Mouse (Mus musculus) lung, postnatal 0 days (tissue): ENCODE data around the gene Slc39a13. TPM values are rescaled to one million over a fixed set of nuclear protein-coding genes. Genes with fewer than 3 reads are reported as not detected.

Experiments used
- ATAC-seq: fragments of 200-750 bp; cut with Nextera tagmentation; 2 replicates; pipeline ENCODE4 v1.8.0; 2017; ENCODE audit warnings: moderate library complexity
- DNase-seq: peaks from one replicate; pipeline ENCODE4 v3.0.0-alpha.2; 2016; ENCODE audit warnings: low spot score
- H3K27ac ChIP-seq: fragments of 300-500 bp; sonication (generic); 2 replicates; pipeline ENCODE4 v1.5.1; 2014; ENCODE audit warnings: antibody characterized with exemption, mild to moderate bottlenecking, low read length, mixed read lengths
- H3K27me3 ChIP-seq: fragments of 300-500 bp; sonication (generic); replicated peaks from 2 replicates; pipeline ENCODE4 v1.6.1; 2014; ENCODE audit warnings: low read length, mixed read lengths; ENCODE audit not compliant: insufficient read depth
- H3K36me3 ChIP-seq: fragments of 300-500 bp; sonication (generic); 2 replicates; pipeline ENCODE4 v1.6.1; 2014; ENCODE audit warnings: low read length, mixed read lengths; ENCODE audit not compliant: insufficient read depth
- H3K4me1 ChIP-seq: fragments of 300-500 bp; sonication (generic); 2 replicates; pipeline ENCODE4 v1.6.1; 2014; ENCODE audit warnings: antibody characterized with exemption, low read depth, low read length, mixed read lengths; ENCODE audit not compliant: insufficient read depth
- H3K4me2 ChIP-seq: fragments of 300-500 bp; sonication (generic); replicated peaks from 2 replicates; pipeline ENCODE4 v1.6.1; 2014; ENCODE audit warnings: low read depth, mild to moderate bottlenecking, low read length, moderate library complexity, mixed read lengths
- H3K4me3 ChIP-seq: fragments of 300-500 bp; sonication (generic); 2 replicates; pipeline ENCODE4 v1.5.1; 2014; ENCODE audit warnings: low read depth, low read length
- H3K9ac ChIP-seq: fragments of 300-500 bp; sonication (generic); replicated peaks from 2 replicates; pipeline ENCODE4 v1.6.1; 2014; ENCODE audit warnings: low read depth, mild to moderate bottlenecking
- H3K9me3 ChIP-seq: fragments of 300-500 bp; sonication (generic); 2 replicates; pipeline ENCODE4 v1.6.1; 2016; ENCODE audit warnings: low read length, mixed read lengths
- CTCF ChIP-seq: IDR thresholded peaks from 2 replicates; pipeline ENCODE4 v1.5.1; 2016; ENCODE audit warnings: antibody characterized with exemption, mild to moderate bottlenecking
- EP300 ChIP-seq: IDR thresholded peaks from 2 replicates; pipeline ENCODE4 v1.6.1; 2016; ENCODE audit warnings: antibody characterized with exemption, mild to moderate bottlenecking, control low read depth
- WGBS: fragments of 180-500 bp; shearing (Covaris S2); extraction: QIAGEN DNeasy Blood & Tissue Kit; methylation state at CpG from one replicate; pipeline ENCODE4 v1.1.7; 2014; 5-methylcytosine and 5-hydroxymethylcytosine counted together
- polyA plus RNA-seq: library from polyadenylated mRNA; unstranded; fragments of >200 nt; fragmentation: Nextera tagmentation; extraction: Ambion mirVana; gene quantifications from 2 replicates; pipeline ENCODE4 v1.2.1, GENCODE M21; 2015

Slc39a13 gene
- polyA plus RNA-seq, 1 experiment from 2014 or later: 32.6 TPM

- H3K4me1 ChIP-seq: no peaks in the 10 kb centered on the region
- TF ChIP-seq EP300: no peak
- no peak for TF ChIP-seq CTCF
- 75% methylated on average over 13 of the region's 13 CpGs for WGBS
- H3K27me3 ChIP-seq: no peaks in the 10 kb centered on the region
- H3K9ac ChIP-seq: no peak overlapping the region
- no peak overlapping the region for H3K4me2 ChIP-seq
- no peaks in the 10 kb centered on the region for H3K9me3 ChIP-seq
- DNase-seq (no peak), ATAC-seq (no peak)
- no peak overlapping the region for H3K4me3 ChIP-seq
- H3K36me3 ChIP-seq: no peaks in the 10 kb centered on the region
- no peak overlapping the region for H3K27ac ChIP-seq
Measured at GRCm38 (mm10) chr2:91044727-91045126, 25.5 kb downstream of the Slc39a13 start.

DNA sequence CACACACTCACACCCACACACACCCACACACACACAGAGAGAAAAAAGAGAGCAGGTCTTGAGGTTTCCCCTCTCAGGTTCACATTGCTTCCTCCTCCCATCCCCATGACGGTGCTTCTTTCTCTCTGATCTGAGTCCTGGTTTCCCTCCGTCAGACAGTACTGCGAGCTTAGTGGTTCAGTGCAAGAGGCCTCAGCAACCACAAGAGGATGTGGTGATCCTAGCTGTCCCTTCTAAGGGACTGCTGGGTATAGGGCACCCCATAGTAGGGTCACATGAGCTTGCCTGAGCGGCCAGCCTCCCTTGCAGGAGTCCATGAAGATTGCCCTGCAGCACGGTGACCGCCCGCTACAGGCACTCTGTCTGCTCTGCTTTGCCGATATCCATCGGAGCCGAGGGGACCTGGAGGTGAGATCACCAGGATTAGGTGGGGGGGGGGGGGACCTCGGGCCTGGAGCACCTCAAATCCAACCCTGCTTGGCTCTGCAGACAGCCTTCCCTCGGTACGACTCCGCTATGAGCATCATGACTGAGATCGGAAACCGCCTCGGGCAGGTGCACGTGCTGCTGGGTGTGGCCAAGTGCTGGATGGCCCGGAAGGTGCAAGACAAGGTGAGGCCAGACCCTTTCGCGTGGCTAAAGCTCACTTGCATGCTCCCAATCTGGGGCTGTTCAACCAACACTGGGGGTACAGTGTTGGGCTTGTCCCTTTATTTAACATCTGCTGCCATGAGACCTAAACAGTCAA lies 27.4 kb downstream of the Slc39a13 start:
- Histone ChIP-seq H3K4me3 (no peak overlapping the region), H3K9ac (no peak overlapping the region), H3K27me3 (no peaks in the 10 kb centered on the region), H3K4me1 (no peaks in the 10 kb centered on the region), H3K27ac (no peak overlapping the region), H3K9me3 (no peaks in the 10 kb centered on the region), H3K4me2 (no peak overlapping the region), H3K36me3 (no peaks in the 10 kb centered on the region)
- 0 out of 2 replicates have a peak, but pooled peaks have one; percentile 28 for ATAC-seq
- no peak for DNase-seq
- TF ChIP-seq EP300 (no peak), CTCF (no peak)
- 59% methylated on average over 19 of the region's 21 CpGs for WGBS

DNA sequence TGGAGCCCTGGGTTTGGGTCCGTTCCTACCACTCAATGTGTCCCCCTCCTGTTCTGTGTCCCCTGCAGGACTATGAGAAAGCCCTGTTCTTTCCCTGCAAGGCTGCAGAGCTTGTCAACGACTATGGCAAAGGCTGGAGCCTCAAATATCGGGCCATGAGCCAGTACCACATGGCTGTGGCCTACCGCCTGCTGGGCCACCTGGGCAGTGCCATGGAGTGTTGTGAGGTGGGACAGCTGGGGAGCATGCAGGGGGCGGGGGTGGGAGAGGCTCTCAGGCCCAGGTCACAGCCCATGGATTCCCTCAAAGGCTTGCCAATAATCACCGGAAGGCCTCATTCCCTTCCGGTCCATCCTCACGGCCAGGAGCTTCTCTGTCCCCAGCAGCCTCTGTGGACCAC lies 28.4 kb downstream of the Slc39a13 start:
- Histone ChIP-seq H3K4me3 (no peak overlapping the region), H3K9ac (no peak overlapping the region), H3K4me1 (no peaks in the 10 kb centered on the region), H3K27ac (no peak overlapping the region), H3K27me3 (no peaks in the 10 kb centered on the region), H3K4me2 (no peak overlapping the region), H3K36me3 (no peaks in the 10 kb centered on the region), H3K9me3 (no peaks in the 10 kb centered on the region)
- TF ChIP-seq EP300 (no peak), CTCF (no peak)
- DNase-seq (no peak), ATAC-seq (no peak)
- WGBS: 79% methylated on average over 8 of the region's 8 CpGs

- 31% methylated on average over 9 of the region's 9 CpGs for WGBS
- H3K9me3 ChIP-seq: no peaks in the 10 kb centered on the region
- no peaks in the 10 kb centered on the region for H3K36me3 ChIP-seq
- no peak within 1 kb of the TSS for H3K4me2 ChIP-seq
- no peaks in the 10 kb centered on the region for H3K27me3 ChIP-seq
- DNase-seq (peak; percentile 56), ATAC-seq (peak; percentile 88)
- no peaks in the 10 kb centered on the region for H3K4me1 ChIP-seq
- no peak within 1 kb of the TSS for H3K27ac ChIP-seq
- no peak for TF ChIP-seq EP300
- TF ChIP-seq CTCF: no peak
- H3K9ac ChIP-seq: no peak within 1 kb of the TSS
- no peak within 1 kb of the TSS for H3K4me3 ChIP-seq
Measured at GRCm38 (mm10) chr2:91035385-91035784, 34.8 kb downstream of the Slc39a13 start, which contains the start of gene Rapsn. TSS of gene Rapsn (plus strand) at chr2:91035620.

DNA sequence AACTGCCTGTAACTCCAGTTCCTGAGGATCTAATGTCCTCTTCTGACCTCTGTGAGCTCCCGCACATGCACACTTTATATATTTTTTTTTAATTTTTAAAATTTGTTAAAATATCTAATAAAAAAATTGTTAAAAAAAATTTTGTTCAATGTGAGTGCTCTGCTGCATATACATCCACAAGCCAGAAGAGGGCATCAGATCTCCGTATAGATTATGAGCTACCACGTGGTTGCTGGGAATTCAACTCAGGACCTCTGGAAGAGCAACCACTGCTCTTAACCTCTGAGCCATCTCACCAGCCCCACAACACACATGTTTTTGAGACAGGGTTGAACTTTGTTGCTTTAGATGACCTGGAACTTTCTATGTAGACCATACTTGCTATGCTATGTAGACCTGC lies 37.2 kb downstream of the Slc39a13 start:
- DNase-seq (peak; percentile 47), ATAC-seq (no peak)
- TF ChIP-seq EP300 (no peak), CTCF (peak; percentile 45)
- Histone ChIP-seq H3K4me3 (no peak overlapping the region), H3K27ac (no peak overlapping the region), H3K9me3 (no peaks in the 10 kb centered on the region), H3K4me2 (no peak overlapping the region), H3K36me3 (no peaks in the 10 kb centered on the region), H3K9ac (no peak overlapping the region), H3K27me3 (no peaks in the 10 kb centered on the region), H3K4me1 (no peaks in the 10 kb centered on the region)
- 16% methylated on average over 3 of the region's 3 CpGs for whole genome bisulfite sequencing

- H3K27ac ChIP-seq: no peak overlapping the region
- H3K4me2 ChIP-seq: no peak overlapping the region
- ATAC-seq: no peak
- H3K36me3 ChIP-seq: no peaks in the 10 kb centered on the region
- WGBS: 66% methylated on average over 4 of the region's 4 CpGs
- no peak overlapping the region for H3K9ac ChIP-seq
- DNase-seq: no peak
- TF ChIP-seq EP300: no peak
- TF ChIP-seq CTCF: no peak
- no peak overlapping the region for H3K4me3 ChIP-seq
- no peaks in the 10 kb centered on the region for H3K27me3 ChIP-seq
- H3K4me1 ChIP-seq: no peaks in the 10 kb centered on the region
- H3K9me3 ChIP-seq: no peaks in the 10 kb centered on the region
Measured at GRCm38 (mm10) chr2:91031216-91031615, 39.0 kb downstream of the Slc39a13 start.
